Mouse (Mus musculus) liver, adult 2 months (tissue): ENCODE results near the gene Gm20388. TPM values are rescaled to one million over a fixed set of nuclear protein-coding genes. Genes with fewer than 3 reads are reported as not detected.

Source experiments
- DNase-seq: peaks from one replicate; pipeline ENCODE4 v3.0.0-alpha.2; 2011; ENCODE audit warnings: low read depth, low spot score; ENCODE audit errors: extremely low read depth
- H3K27ac ChIP-seq: fragments of 200-500 bp; replicated peaks from 2 replicates; pipeline ENCODE4 v1.5.1; 2012; ENCODE audit warnings: low read depth, mild to moderate bottlenecking, control low read depth, inconsistent platforms, low read length; ENCODE audit not compliant: insufficient read depth
- H3K27me3 ChIP-seq: fragments of 200-500 bp; 2 replicates; pipeline ENCODE4 v1.6.1; 2012; ENCODE audit warnings: mild to moderate bottlenecking, moderate library complexity, low read length, inconsistent platforms; ENCODE audit not compliant: control insufficient read depth, insufficient read depth
- H3K36me3 ChIP-seq: fragments of 200-500 bp; 2 replicates; pipeline ENCODE4 v1.6.1; 2012; ENCODE audit warnings: low read length, inconsistent platforms; ENCODE audit not compliant: control insufficient read depth, insufficient read depth
- H3K4me1 ChIP-seq: fragments of 200-500 bp; 2 replicates; pipeline ENCODE4 v1.6.1; 2011; ENCODE audit warnings: low read length; ENCODE audit not compliant: control insufficient read depth, insufficient read depth
- H3K4me3 ChIP-seq: fragments of 200-500 bp; 2 replicates; pipeline ENCODE4 v1.5.1; 2011; ENCODE audit warnings: low read depth, mild to moderate bottlenecking, control low read depth, low read length, moderate library complexity; ENCODE audit not compliant: insufficient read depth
- H3K79me2 ChIP-seq: fragments of 200-500 bp; 2 replicates; pipeline ENCODE4 v1.6.1; 2012; ENCODE audit warnings: inconsistent platforms, mild to moderate bottlenecking, low read length, moderate library complexity; ENCODE audit not compliant: control insufficient read depth, insufficient read depth
- H3K9ac ChIP-seq: fragments of 200-500 bp; 2 replicates; pipeline ENCODE4 v1.6.1; 2012; ENCODE audit warnings: low read depth, mild to moderate bottlenecking, control low read depth, inconsistent platforms, low read length
- CTCF ChIP-seq: fragments of 200-500 bp; IDR thresholded peaks from 2 replicates; pipeline ENCODE4 v1.5.1; 2011; ENCODE audit warnings: low read depth, low read length, control low read depth
- POLR2A ChIP-seq: fragments of 200-500 bp; IDR thresholded peaks from 2 replicates; pipeline ENCODE4 v1.6.1; 2011; ENCODE audit warnings: low read length, control low read depth; ENCODE audit not compliant: insufficient read depth; ENCODE audit errors: extremely low read depth
- WGBS: fragments of 180-500 bp; shearing (Covaris S2); methylation state at CpG from one replicate; pipeline ENCODE4 v1.1.7; 2018; 5-methylcytosine and 5-hydroxymethylcytosine counted together
- polyA plus RNA-seq: library from polyadenylated mRNA; depleted of rRNA; stranded (reverse); fragments of >200 nt; gene quantifications from 2 replicates; pipeline ENCODE4 v1.2.3, GENCODE M21; 2012
- total RNA-seq: library from RNA; depleted of rRNA; stranded (reverse); fragments of >200 nt; gene quantifications from 2 replicates; pipeline ENCODE4 v1.2.3, GENCODE M21; 2014

The Gm20388 gene
- total and polyA plus RNA-seq, 2 experiments = 6.4 to 19.9 TPM

DNA sequence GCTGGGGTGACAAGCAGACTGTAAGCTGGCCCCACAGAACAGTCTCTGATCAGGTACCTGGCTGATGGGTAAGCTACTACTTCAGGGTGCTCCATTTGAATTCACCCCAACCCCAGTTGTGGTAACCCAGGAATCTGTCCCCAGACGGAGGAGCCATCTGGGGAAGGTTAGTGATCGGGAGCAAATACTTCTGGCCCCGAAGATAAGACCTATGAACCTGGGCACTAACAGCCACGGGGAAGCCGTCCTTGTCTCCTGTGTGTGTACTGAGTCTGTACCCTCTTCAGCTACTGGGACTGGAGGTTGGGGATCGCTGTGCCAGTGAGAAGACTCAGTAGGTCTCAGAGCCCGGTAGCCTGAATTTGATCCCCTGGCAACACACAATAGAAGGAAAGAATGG is 491.1 kb downstream of the Gm20388 start:
- Histone ChIP-seq H3K36me3 (no peaks in the 10 kb centered on the region), H3K27me3 (no peaks in the 10 kb centered on the region), H3K27ac (no peak overlapping the region), H3K4me3 (no peak overlapping the region), H3K9ac (no peak overlapping the region), H3K79me2 (no peaks in the 10 kb centered on the region), H3K4me1 (no peaks in the 10 kb centered on the region)
- no peak for TF ChIP-seq CTCF
- TF ChIP-seq POLR2A = no peak
- no peak for DNase-seq
- 91% methylated on average over 7 of the region's 7 CpGs for WGBS

DNA sequence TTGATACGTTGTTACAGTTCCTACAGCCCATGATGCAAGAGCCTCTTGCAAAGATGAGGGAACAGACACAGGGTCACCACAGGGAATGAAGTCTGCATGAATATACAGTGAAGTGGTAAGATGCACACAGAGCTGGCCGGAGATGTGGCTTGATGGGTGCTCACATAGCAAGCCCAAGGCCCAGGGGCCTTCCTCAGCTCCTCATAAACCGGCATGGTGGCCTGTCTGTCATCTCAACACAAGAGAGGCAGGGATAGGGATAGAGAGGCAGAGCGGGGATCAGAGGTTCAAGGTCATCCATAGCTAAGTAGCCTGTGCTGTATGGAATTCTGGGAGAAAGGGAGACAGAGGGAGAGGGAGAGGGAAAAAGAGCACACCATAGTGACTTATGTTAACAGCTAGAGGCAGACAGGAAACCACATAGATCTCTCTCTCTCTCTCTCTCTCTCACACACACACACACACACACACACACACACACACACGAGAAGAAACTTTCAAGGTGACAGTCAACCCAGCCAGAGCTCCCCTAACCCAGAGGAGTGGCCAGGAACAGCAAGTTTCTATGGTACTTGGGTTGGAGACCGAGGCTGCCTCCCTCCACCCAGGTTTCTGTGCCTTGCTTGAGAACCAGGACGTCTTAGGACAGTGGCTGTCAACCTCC is 493.1 kb downstream of the Gm20388 start:
- no peak for TF ChIP-seq POLR2A
- no peak for TF ChIP-seq CTCF
- peaks cover 5% of the 10 kb centered on the region for H3K4me1 ChIP-seq
- H3K4me3 ChIP-seq = no peak overlapping the region

GRCm38 (mm10) chr8:120404609-120405036 is 494.0 kb downstream of the Gm20388 start:
- Histone ChIP-seq H3K4me3 (no peak overlapping the region), H3K9ac (no peak overlapping the region), H3K27me3 (no peaks in the 10 kb centered on the region), H3K36me3 (no peaks in the 10 kb centered on the region), H3K4me1 (peaks cover 11% of the 10 kb centered on the region), H3K27ac (no peak overlapping the region), H3K79me2 (no peaks in the 10 kb centered on the region)
- TF ChIP-seq POLR2A (no peak), CTCF (peak; percentile 86)
- whole genome bisulfite sequencing = 72% methylated on average over 7 of the region's 7 CpGs
- DNase-seq = no peak

More for the DNA sequence above, 493.1 kb downstream of the Gm20388 start:
- no peak for DNase-seq
- H3K27me3 ChIP-seq = no peaks in the 10 kb centered on the region
- no peak overlapping the region for H3K27ac ChIP-seq
- no peaks in the 10 kb centered on the region for H3K79me2 ChIP-seq
- H3K9ac ChIP-seq = no peak overlapping the region
- 86% methylated on average over 7 of the region's 7 CpGs for WGBS
- no peaks in the 10 kb centered on the region for H3K36me3 ChIP-seq

- Histone ChIP-seq H3K27me3 (no peaks in the 10 kb centered on the region), H3K4me1 (peaks cover 18% of the 10 kb centered on the region), H3K9ac (no peak overlapping the region), H3K27ac (no peak overlapping the region), H3K4me3 (no peak overlapping the region), H3K79me2 (no peaks in the 10 kb centered on the region), H3K36me3 (no peaks in the 10 kb centered on the region)
- 88% methylated on average over 12 of the region's 12 CpGs for WGBS
- no peak for TF ChIP-seq POLR2A
- TF ChIP-seq CTCF = no peak
- DNase-seq = no peak
These were observed 495.5 kb downstream of the Gm20388 start for GRCm38 (mm10) chr8:120406008-120406632.

DNA sequence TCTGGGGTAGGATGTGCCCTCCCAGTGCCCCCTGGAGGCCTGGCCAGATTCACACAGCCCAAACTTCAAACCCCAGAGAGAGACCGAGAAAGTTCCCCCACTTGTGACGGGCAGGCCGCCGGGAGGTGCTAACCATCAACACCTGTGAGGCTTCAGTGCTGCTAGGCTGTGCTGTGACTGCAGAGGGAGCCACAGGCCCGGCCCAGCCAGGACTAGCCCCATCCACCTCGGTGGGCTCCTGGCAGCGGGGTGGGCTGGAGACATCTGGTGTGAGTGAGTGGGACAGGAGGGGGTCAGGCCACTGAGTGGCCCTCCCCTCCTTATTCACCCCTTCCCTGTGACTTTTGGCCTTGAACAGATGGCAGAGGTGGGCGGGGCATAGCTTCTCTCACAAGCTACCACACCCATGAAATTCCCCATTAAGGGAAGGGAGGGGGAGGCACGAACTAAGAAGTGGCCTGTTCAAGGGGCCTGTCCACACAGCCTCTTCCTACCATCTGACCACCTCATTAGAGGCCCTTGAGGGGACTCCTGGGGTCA is 497.1 kb downstream of the Gm20388 start:
- H3K36me3 ChIP-seq = no peaks in the 10 kb centered on the region
- DNase-seq = no peak
- 61% methylated on average over 9 of the region's 9 CpGs for WGBS
- H3K4me3 ChIP-seq = no peak overlapping the region
- H3K4me1 ChIP-seq = peaks cover 18% of the 10 kb centered on the region
- no peak overlapping the region for H3K9ac ChIP-seq
- H3K79me2 ChIP-seq = no peaks in the 10 kb centered on the region
- H3K27ac ChIP-seq = no peak overlapping the region
- TF ChIP-seq CTCF (peak; percentile 72), POLR2A (no peak)
- no peaks in the 10 kb centered on the region for H3K27me3 ChIP-seq
